Mouse (Mus musculus) spleen, adult 18-20 months (tissue): Measurements from ENCODE around the gene Bcas3.

Experiments
- DNase-seq, 2 experiments: peaks; one replicate each; pipeline ENCODE4 v3.0.0; 2022; ENCODE audit warnings: mixed read lengths in 2 of 2

The Bcas3 gene

DNA sequence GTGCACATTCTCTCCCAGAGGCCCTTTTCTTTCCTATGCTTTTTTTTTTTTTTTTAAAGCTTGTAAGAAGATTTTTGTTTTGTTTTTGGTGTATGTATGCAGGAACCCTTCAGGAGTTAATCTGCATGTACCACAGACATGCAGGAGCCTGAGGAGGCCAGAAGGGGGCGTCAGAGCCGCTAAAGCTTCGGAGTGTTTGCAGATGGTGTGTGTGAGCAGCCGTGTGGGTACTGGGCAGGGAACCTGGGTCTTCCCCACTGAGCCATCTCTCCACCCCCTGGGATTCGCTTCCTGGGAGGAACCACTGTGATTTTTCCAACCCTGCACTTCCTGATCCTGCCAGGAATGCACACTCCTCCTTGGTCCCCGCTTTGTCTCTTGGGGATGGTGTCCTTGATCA is 497.8 kb downstream of the Bcas3 start:
- DNase-seq: no peak

DNA sequence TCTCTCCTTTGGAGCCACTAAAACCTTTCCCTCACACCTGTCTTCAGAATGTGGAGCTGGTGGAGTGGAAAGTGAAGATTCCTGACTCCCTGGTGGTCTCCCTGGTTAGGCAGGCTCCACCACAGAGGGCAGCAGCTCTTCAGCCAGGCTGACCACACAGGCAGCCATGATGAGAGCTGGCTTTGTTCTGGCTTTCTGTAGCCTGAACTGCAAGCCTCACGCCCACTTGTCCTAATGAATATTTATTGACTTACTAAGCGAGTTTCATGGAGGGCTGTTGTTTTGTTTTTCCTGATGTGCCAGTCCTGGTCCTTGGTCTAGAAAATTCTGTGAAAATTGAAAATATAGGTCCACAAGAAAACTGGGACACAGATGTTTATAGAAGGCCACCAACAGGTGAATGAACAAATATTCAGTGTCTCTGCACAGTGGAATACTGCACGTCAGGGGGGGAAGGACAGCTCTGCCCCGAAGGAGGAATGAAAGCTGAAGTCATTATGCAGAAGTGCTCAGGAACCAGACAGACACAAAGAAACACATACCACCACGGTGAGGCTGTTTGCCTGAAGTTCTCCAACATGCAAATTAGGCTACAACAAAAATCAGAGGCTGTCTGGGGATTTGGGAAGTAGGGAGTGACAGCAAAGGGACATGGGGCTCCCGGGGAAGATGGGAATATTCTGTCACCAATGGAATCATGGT is 505.2 kb downstream of the Bcas3 start:
- no peak for DNase-seq

DNA sequence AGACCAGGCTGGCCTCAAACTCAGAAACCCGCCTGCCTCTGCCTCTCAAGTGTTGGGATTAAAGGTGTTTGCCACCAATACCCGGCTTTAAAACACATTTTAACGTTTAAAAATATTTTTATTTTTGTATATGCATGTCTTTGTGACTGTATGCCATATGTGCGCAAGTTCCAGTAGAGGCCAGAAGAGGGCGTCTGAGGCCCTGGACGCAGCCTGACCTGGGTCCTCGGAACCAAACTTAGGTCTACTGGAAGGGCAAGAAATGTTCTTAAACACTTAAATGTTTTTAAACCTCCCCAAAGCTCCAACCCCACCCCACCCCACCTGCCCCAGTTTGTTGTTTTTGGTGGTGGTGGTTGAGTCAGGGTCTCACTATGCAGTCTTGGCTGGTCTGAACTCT is 511.4 kb downstream of the Bcas3 start:
- DNase-seq: no peak
